Mouse (Mus musculus): ENCODE results near the gene Rnps1. TPM values are rescaled to one million over a fixed set of nuclear protein-coding genes. Genes with fewer than 3 reads are reported as not detected.
A peak's percentile ranks its signal among the peaks of the same experiment; 100 is the strongest.

Rnps1 gene
- polyA plus RNA-seq, 1 experiment from 2014 or later, result 360 TPM

- peak overlapping the region; percentile 89 for H3K9ac ChIP-seq (ENCODE audit: low read depth, low read length)
- peaks cover 10% of the 10 kb centered on the region for H3K4me1 ChIP-seq (replicated peaks; ENCODE audit: control insufficient read depth, insufficient read depth, low read length)
- WGBS, result 1% methylated on average over 68 of the region's 68 CpGs
- DNase-seq (ENCODE audit: low spot score) (no peak), ATAC-seq (ENCODE audit: low FRiP score) (peak; percentile 31)
- peak overlapping the region; percentile 99 for H3K4me2 ChIP-seq (replicated peaks; ENCODE audit: low read depth, low read length)
- H3K36me3 ChIP-seq (ENCODE audit: control insufficient read depth, insufficient read depth, low read length), result 0 out of 2 replicates have a peak, but pooled peaks cover 2% of the 10 kb centered on the region
- peak overlapping the region; percentile 80 for H3K27ac ChIP-seq (ENCODE audit: low read depth, low read length)
- H3K9me3 ChIP-seq (ENCODE audit: control insufficient read depth, low read length), result no peaks in the 10 kb centered on the region
- peak overlapping the region; percentile 93 for H3K4me3 ChIP-seq (ENCODE audit: low read depth, low read length)
- no peaks in the 10 kb centered on the region for H3K27me3 ChIP-seq (ENCODE audit: control insufficient read depth, insufficient read depth, low read length)
These were observed 56.5 kb downstream of the Rnps1 start for GRCm38 (mm10) chr17:24470701-24471527.

GRCm38 (mm10) chr17:24472512-24472911, 58.1 kb downstream of the Rnps1 start:
- Histone ChIP-seq H3K27me3 (ENCODE audit: control insufficient read depth, insufficient read depth, low read length) (no peaks in the 10 kb centered on the region), H3K4me1 (replicated peaks; ENCODE audit: control insufficient read depth, insufficient read depth, low read length) (peaks cover 10% of the 10 kb centered on the region), H3K9me3 (ENCODE audit: control insufficient read depth, low read length) (no peaks in the 10 kb centered on the region), H3K4me3 (ENCODE audit: low read depth, low read length) (peak overlapping the region; percentile 93; the same call in 1 of the 2 replicates), H3K27ac (ENCODE audit: low read depth, low read length) (no peak overlapping the region), H3K9ac (ENCODE audit: low read depth, low read length) (no peak overlapping the region), H3K4me2 (replicated peaks; ENCODE audit: low read depth, low read length) (peak overlapping the region; percentile 99; the same call in 1 of the 2 replicates), H3K36me3 (ENCODE audit: control insufficient read depth, insufficient read depth, low read length) (peaks cover 6% of the 10 kb centered on the region; the same call in 1 of the 2 replicates)
- ATAC-seq (ENCODE audit: low FRiP score) (no peak), DNase-seq (ENCODE audit: low spot score) (no peak)
- 89% methylated on average over 4 of the region's 4 CpGs for WGBS

- Histone ChIP-seq H3K27me3 (ENCODE audit: control insufficient read depth, insufficient read depth, low read length) (no peaks in the 10 kb centered on the region), H3K36me3 (ENCODE audit: control insufficient read depth, insufficient read depth, low read length) (peaks cover 6% of the 10 kb centered on the region; the same call in 1 of the 2 replicates), H3K4me1 (replicated peaks; ENCODE audit: control insufficient read depth, insufficient read depth, low read length) (peaks cover 12% of the 10 kb centered on the region), H3K9me3 (ENCODE audit: control insufficient read depth, low read length) (no peaks in the 10 kb centered on the region), H3K4me2 (replicated peaks; ENCODE audit: low read depth, low read length) (no peak within 1 kb of the TSS), H3K27ac (ENCODE audit: low read depth, low read length) (peak within 1 kb of the TSS; percentile 7; the same call in 1 of the 2 replicates), H3K9ac (ENCODE audit: low read depth, low read length) (no peak within 1 kb of the TSS), H3K4me3 (ENCODE audit: low read depth, low read length) (0 out of 2 replicates have a peak within 1 kb of the TSS, but pooled peaks have one; percentile 93)
- DNase-seq (ENCODE audit: low spot score) (no peak), ATAC-seq (ENCODE audit: low FRiP score) (no peak)
- WGBS, result 79% methylated on average over 6 of the region's 6 CpGs
These were observed 59.4 kb downstream of the Rnps1 start, which contains the start of gene Bricd5 for GRCm38 (mm10) chr17:24473612-24474275. Gene Bricd5, plus strand, starts transcription at chr17:24473884.

- peaks cover 6% of the 10 kb centered on the region; the same call in 1 of the 2 replicates for H3K36me3 ChIP-seq (ENCODE audit: control insufficient read depth, insufficient read depth, low read length)
- H3K27ac ChIP-seq (ENCODE audit: low read depth, low read length), result no peak overlapping the region
- no peaks in the 10 kb centered on the region for H3K9me3 ChIP-seq (ENCODE audit: control insufficient read depth, low read length)
- ATAC-seq (ENCODE audit: low FRiP score), result no peak
- 80% methylated on average over 5 of the region's 5 CpGs for WGBS
- H3K4me2 ChIP-seq (replicated peaks; ENCODE audit: low read depth, low read length), result no peak overlapping the region
- H3K27me3 ChIP-seq (ENCODE audit: control insufficient read depth, insufficient read depth, low read length), result no peaks in the 10 kb centered on the region
- peaks cover 12% of the 10 kb centered on the region for H3K4me1 ChIP-seq (replicated peaks; ENCODE audit: control insufficient read depth, insufficient read depth, low read length)
- no peak overlapping the region for H3K9ac ChIP-seq (ENCODE audit: low read depth, low read length)
- no peak for DNase-seq (ENCODE audit: low spot score)
- H3K4me3 ChIP-seq (ENCODE audit: low read depth, low read length), result no peak overlapping the region
These were observed 60.2 kb downstream of the Rnps1 start for GRCm38 (mm10) chr17:24474557-24474956.

Other genes with a start within 250 kb of the Rnps1 start
- gene Atp6v0c, start 244.9 kb upstream of the Rnps1 start, polyA plus RNA-seq (2014; fragmentation: Nextera tagmentation; extraction: Ambion mirVana), result 499 and 514 TPM in 2 replicates
- 6.2 and 6.3 TPM in 2 replicates for gene Tbc1d24, start 209.0 kb upstream of the Rnps1 start, polyA plus RNA-seq (2014; fragmentation: Nextera tagmentation; extraction: Ambion mirVana)
- gene Ntn3, start 205.0 kb upstream of the Rnps1 start, polyA plus RNA-seq (2014; fragmentation: Nextera tagmentation; extraction: Ambion mirVana), result 4.4 and 5.0 TPM in 2 replicates
- 16.2 and 17.8 TPM in 2 replicates for gene Tedc2, start 193.7 kb upstream of the Rnps1 start, polyA plus RNA-seq (2014; fragmentation: Nextera tagmentation; extraction: Ambion mirVana)
- gene Ccnf, start 163.1 kb upstream of the Rnps1 start, polyA plus RNA-seq (2014; fragmentation: Nextera tagmentation; extraction: Ambion mirVana), result 63.6 and 71.7 TPM in 2 replicates
- gene Abca17, start 63.5 kb upstream of the Rnps1 start, polyA plus RNA-seq (2014; fragmentation: Nextera tagmentation; extraction: Ambion mirVana), result not detected in 2 replicates
- 11.8 and 14.1 TPM in 2 replicates for gene Abca3, start 62.6 kb upstream of the Rnps1 start, polyA plus RNA-seq (2014; fragmentation: Nextera tagmentation; extraction: Ambion mirVana)
- 63.9 and 69.8 TPM in 2 replicates for gene Eci1, start 12.1 kb downstream of the Rnps1 start, polyA plus RNA-seq (2014; fragmentation: Nextera tagmentation; extraction: Ambion mirVana)
- 2.6 and 3.2 TPM in 2 replicates for gene Dnase1l2, start 28.5 kb downstream of the Rnps1 start, polyA plus RNA-seq (2014; fragmentation: Nextera tagmentation; extraction: Ambion mirVana)
- 17.5 and 19.9 TPM in 2 replicates for gene E4f1, start 55.7 kb downstream of the Rnps1 start, polyA plus RNA-seq (2014; fragmentation: Nextera tagmentation; extraction: Ambion mirVana)
- 60.1 and 64.6 TPM in 2 replicates for gene Pgp, start 55.8 kb downstream of the Rnps1 start, polyA plus RNA-seq (2014; fragmentation: Nextera tagmentation; extraction: Ambion mirVana)
- 0.86 and 1.8 TPM in 2 replicates for gene Bricd5, start 59.3 kb downstream of the Rnps1 start, polyA plus RNA-seq (2014; fragmentation: Nextera tagmentation; extraction: Ambion mirVana)
- gene Mlst8, start 64.5 kb downstream of the Rnps1 start, polyA plus RNA-seq (2014; fragmentation: Nextera tagmentation; extraction: Ambion mirVana), result 27.8 and 37.7 TPM in 2 replicates
- 6.4 and 9.2 TPM in 2 replicates for gene Caskin1, start 74.0 kb downstream of the Rnps1 start, polyA plus RNA-seq (2014; fragmentation: Nextera tagmentation; extraction: Ambion mirVana)
- gene Traf7, start 113.4 kb downstream of the Rnps1 start, polyA plus RNA-seq (2014; fragmentation: Nextera tagmentation; extraction: Ambion mirVana), result 65.8 and 71.1 TPM in 2 replicates
- 1.8 and 2.8 TPM in 2 replicates for gene Rab26, start 119.6 kb downstream of the Rnps1 start, polyA plus RNA-seq (2014; fragmentation: Nextera tagmentation; extraction: Ambion mirVana)
- 16.0 and 22.2 TPM in 2 replicates for gene Pkd1, start 135.3 kb downstream of the Rnps1 start, polyA plus RNA-seq (2014; fragmentation: Nextera tagmentation; extraction: Ambion mirVana)
- 46.5 and 53.6 TPM in 2 replicates for gene Tsc2, start 218.1 kb downstream of the Rnps1 start, polyA plus RNA-seq (2014; fragmentation: Nextera tagmentation; extraction: Ambion mirVana)
- 12.0 and 16.2 TPM in 2 replicates for gene Nthl1, start 218.1 kb downstream of the Rnps1 start, polyA plus RNA-seq (2014; fragmentation: Nextera tagmentation; extraction: Ambion mirVana)
- 36.0 and 36.3 TPM in 2 replicates for gene Slc9a3r2, start 235.8 kb downstream of the Rnps1 start, polyA plus RNA-seq (2014; fragmentation: Nextera tagmentation; extraction: Ambion mirVana)
- gene Npw, start 243.9 kb downstream of the Rnps1 start, polyA plus RNA-seq (2014; fragmentation: Nextera tagmentation; extraction: Ambion mirVana), result not detected in 2 replicates